Mouse (Mus musculus): ENCODE results near the gene Mtfr2. TPM values are rescaled to one million over a fixed set of nuclear protein-coding genes. Genes with fewer than 3 reads are reported as not detected.
A peak's percentile ranks its signal among the peaks of the same experiment; 100 is the strongest.

Gene Mtfr2
- total and polyA plus RNA-seq, 3 experiments = 10.3 to 17.1 TPM; not detected in 1

DNA sequence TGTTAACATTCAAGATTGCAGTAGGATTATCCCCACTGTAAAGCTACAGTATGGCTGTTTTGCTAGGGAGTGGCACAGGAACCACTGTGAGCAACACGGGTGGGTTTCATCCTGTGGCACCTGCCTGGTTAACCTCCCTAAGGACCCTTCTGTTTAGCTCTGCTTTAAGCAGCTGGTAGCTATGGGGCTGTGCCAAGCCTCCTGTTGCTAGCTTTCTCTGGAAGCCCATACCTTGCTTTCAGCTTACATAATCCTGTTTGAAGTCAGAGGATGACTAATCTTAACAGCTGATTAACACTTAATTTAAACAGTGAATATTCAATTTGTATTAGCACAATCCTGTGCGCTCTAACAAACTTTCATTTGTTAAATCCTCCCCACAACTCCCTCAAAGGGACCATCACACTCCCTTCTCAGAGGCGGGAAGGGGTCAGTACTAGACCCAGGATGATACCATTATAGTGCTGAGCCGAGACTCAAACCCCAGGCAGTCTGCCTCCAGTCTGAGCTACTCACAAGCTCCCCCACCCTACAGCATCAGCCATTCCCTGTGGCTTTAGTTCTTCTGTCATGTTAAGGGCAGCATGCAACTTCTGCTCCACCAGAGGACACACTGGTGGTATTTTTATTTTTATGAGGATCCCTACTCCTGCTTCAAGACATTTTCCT, 15.0 kb downstream of the Mtfr2 start:
- H3K79me2 ChIP-seq (ENCODE audit: control insufficient read depth, insufficient read depth, low read length, poor library complexity) = no peaks in the 10 kb centered on the region
- no peak for TF ChIP-seq USF2 (IDR thresholded peaks at IDR 0.05; ENCODE audit: borderline replicate concordance in 1 of 2, insufficient read depth in 1 of 2, low read depth in 1 of 2, low read length in 2 of 2)
- TF ChIP-seq NELFE (IDR thresholded peaks at IDR 0.05; ENCODE audit: low read depth, low read length) = no peak
- no peak for TF ChIP-seq USF1 (IDR thresholded peaks at IDR 0.05; ENCODE audit: low read depth, low read length)
- no peak for TF ChIP-seq ZKSCAN1 (IDR thresholded peaks at IDR 0.05; ENCODE audit: low read depth, low read length)
- TF ChIP-seq GABPA (IDR thresholded peaks at IDR 0.05; ENCODE audit: low read depth, low read length) = no peak
- TF ChIP-seq RAD21 (IDR thresholded peaks at IDR 0.05; ENCODE audit: low read depth, low read length) = no peak
- TF ChIP-seq GATA1 (IDR thresholded peaks at IDR 0.05; ENCODE audit: low read depth, low read length) = no peak
- TF ChIP-seq SMC3 (IDR thresholded peaks at IDR 0.05; ENCODE audit: low read depth, low read length) = no peak
- TF ChIP-seq ZC3H11A (IDR thresholded peaks at IDR 0.05; ENCODE audit: low read depth, low read length) = no peak
- no peak for TF ChIP-seq TCF12 (IDR thresholded peaks at IDR 0.05; ENCODE audit: low read depth, low read length)
- TF ChIP-seq POLR2A (IDR thresholded peaks at IDR 0.05; ENCODE audit: control insufficient read depth in 1 of 2, insufficient read depth in 1 of 2, low read depth in 1 of 2, low read length in 2 of 2, poor library complexity in 1 of 2) = no peak
- TF ChIP-seq ZNF384 (IDR thresholded peaks at IDR 0.05; ENCODE audit: low read depth, low read length) = no peak
- no peak for TF ChIP-seq RCOR1 (IDR thresholded peaks at IDR 0.05; ENCODE audit: low read depth, low read length)
- no peak for TF ChIP-seq MYC (IDR thresholded peaks at IDR 0.05; ENCODE audit: low read depth, low read length)
- no peak for TF ChIP-seq MXI1 (IDR thresholded peaks at IDR 0.05; ENCODE audit: low read depth, low read length)
- no peak for TF ChIP-seq CHD2 (IDR thresholded peaks at IDR 0.05; ENCODE audit: low read length)
- TF ChIP-seq HCFC1 (IDR thresholded peaks at IDR 0.05; ENCODE audit: low read depth, low read length) = no peak
- H3K9ac ChIP-seq (ENCODE audit: control insufficient read depth, low read depth, low read length, poor library complexity, severe bottlenecking) = no peak overlapping the region
- no peaks in the 10 kb centered on the region for H3K27me3 ChIP-seq (ENCODE audit: control insufficient read depth in 1 of 2, insufficient read depth in 2 of 2, low read length in 2 of 2)
- H3K4me1 ChIP-seq (ENCODE audit: control insufficient read depth in 1 of 2, insufficient read depth in 2 of 2, low read length in 2 of 2) = peaks cover 8 to 9% of the 10 kb centered on the region in 2 experiments
- no peaks in the 10 kb centered on the region for H3K9me3 ChIP-seq (replicated peaks; ENCODE audit: insufficient read depth, low read length)
- H3K27ac ChIP-seq (ENCODE audit: control insufficient read depth, low read depth, low read length) = no peak overlapping the region
- no peak overlapping the region for H3K4me3 ChIP-seq (ENCODE audit: control insufficient read depth in 1 of 2, insufficient read depth in 1 of 2, low read depth in 2 of 2, low read length in 2 of 2)
- DNase-seq (ENCODE audit: low read depth, low spot score) = no peak
- peaks cover 7 to 12% of the 10 kb centered on the region in 2 experiments for H3K36me3 ChIP-seq (ENCODE audit: control insufficient read depth in 1 of 2, insufficient read depth in 2 of 2, low read length in 2 of 2)

DNA sequence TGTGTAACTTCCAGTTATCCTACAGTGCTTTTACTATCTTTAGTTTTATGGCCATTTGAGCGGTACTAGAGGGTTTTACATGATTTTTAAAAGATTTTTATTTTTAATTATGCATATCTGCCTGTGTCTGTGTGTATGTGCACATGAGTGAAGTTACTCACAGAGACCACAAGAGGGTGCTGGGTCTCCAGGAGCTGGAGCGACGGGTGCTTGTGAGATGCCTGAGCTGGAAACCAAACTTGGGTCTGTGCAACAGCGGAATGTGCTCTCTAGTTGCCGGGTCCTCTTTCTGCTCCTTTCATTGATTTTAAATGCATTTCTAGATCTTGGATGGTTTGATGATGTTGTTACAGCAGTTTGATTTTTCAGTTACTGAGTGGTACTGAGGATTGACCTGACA, 24.5 kb downstream of the Mtfr2 start:
- H3K9ac ChIP-seq (ENCODE audit: control insufficient read depth, low read depth, low read length, poor library complexity, severe bottlenecking) = no peak overlapping the region
- TF ChIP-seq CTCF (IDR thresholded peaks at IDR 0.05 in 2 of 3, conservative IDR thresholded peaks at IDR 0.05 in 1 of 3; ENCODE audit: control insufficient read depth in 1 of 3, insufficient read depth in 1 of 3, low read depth in 2 of 3, low read length in 3 of 3, poor library complexity in 1 of 3, severe bottlenecking in 1 of 3) (peak; percentile 23 to 43 (median 40); a peak in 5 of 6 replicates), RAD21 (IDR thresholded peaks at IDR 0.05; ENCODE audit: low read depth, low read length) (peak; percentile 51), SMC3 (IDR thresholded peaks at IDR 0.05; ENCODE audit: low read depth, low read length) (peak; percentile 31), TBP (IDR thresholded peaks at IDR 0.05; ENCODE audit: low read depth, low read length) (no peak)
- DNase-seq (ENCODE audit: low read depth, low spot score) = peak; percentile 34
- no peak overlapping the region for H3K4me3 ChIP-seq (ENCODE audit: control insufficient read depth in 1 of 2, insufficient read depth in 1 of 2, low read depth in 2 of 2, low read length in 2 of 2)
- H3K27me3 ChIP-seq (ENCODE audit: control insufficient read depth in 1 of 2, insufficient read depth in 2 of 2, low read length in 2 of 2) = no peaks in the 10 kb centered on the region; a peak in 1 of 4 replicates
- no peaks in the 10 kb centered on the region for H3K9me3 ChIP-seq (replicated peaks; ENCODE audit: insufficient read depth, low read length)
- H3K79me2 ChIP-seq (ENCODE audit: control insufficient read depth, insufficient read depth, low read length, poor library complexity) = no peaks in the 10 kb centered on the region
- H3K36me3 ChIP-seq (ENCODE audit: control insufficient read depth in 1 of 2, insufficient read depth in 2 of 2, low read length in 2 of 2) = no peaks in the 10 kb centered on the region
- no peaks in the 10 kb centered on the region for H3K4me1 ChIP-seq (ENCODE audit: control insufficient read depth in 1 of 2, insufficient read depth in 2 of 2, low read length in 2 of 2)
- no peak overlapping the region for H3K27ac ChIP-seq (ENCODE audit: control insufficient read depth, low read depth, low read length)
